Mouse (Mus musculus) effector memory CD4-positive, alpha-beta T cell, adult 7 months (primary cell): ENCODE data around the gene Olfr550. TPM values are rescaled to one million over a fixed set of nuclear protein-coding genes. Genes with fewer than 3 reads are reported as not detected.

Experiments used
- polyA plus RNA-seq: library from polyadenylated mRNA; unstranded; fragments of 100-300 nt; shearing (Covaris generic); gene quantifications from one replicate; pipeline ENCODE4 v1.2.1, GENCODE M21; 2017

Gene Olfr550
- 0.22 TPM for polyA plus RNA-seq

GRCm38 (mm10) chr7:102571142-102571541 is at the start of gene Olfr550:
TSS of gene Olfr550 (plus strand) at chr7:102571442.

GRCm38 (mm10) chr7:102534449-102534848 is 36.8 kb upstream of the Olfr550 start, which contains the start of gene Olfr547:
TSS of gene Olfr547 (plus strand) at chr7:102534749.

GRCm38 (mm10) chr7:102540596-102540995 is 30.6 kb upstream of the Olfr550 start, which contains the start of gene Olfr548-ps1:
TSS of gene Olfr548-ps1 (plus strand) at chr7:102540896.

GRCm38 (mm10) chr7:102549570-102549969 is 21.7 kb upstream of the Olfr550 start, which contains the start of gene Olfr549:
TSS of gene Olfr549 (plus strand) at chr7:102549870.

GRCm38 (mm10) chr7:102564999-102565997 is 5.9 kb upstream of the Olfr550 start, which contains the start of gene Trim21:
TSS of gene Trim21 (minus strand) at chr7:102565486.

GRCm38 (mm10) chr7:102591786-102592185 is 20.5 kb downstream of the Olfr550 start, which contains the start of gene Olfr551:
TSS of gene Olfr551 (minus strand) at chr7:102591886.

GRCm38 (mm10) chr7:102597378-102598031 is 26.3 kb downstream of the Olfr550 start, which contains the start of gene Olfr552:
TSS of gene Olfr552 (plus strand) at chr7:102597770.

GRCm38 (mm10) chr7:102618118-102618517 is 46.9 kb downstream of the Olfr550 start, which contains the start of gene Olfr553:
TSS of gene Olfr553 (minus strand) at chr7:102618218.

Other genes starting within 250 kb of the Olfr550 start
- gene Rrm1, start 129.7 kb upstream of the Olfr550 start, polyA plus RNA-seq: 47.0 TPM
- 0.44 TPM for gene Olfr543, start 89.8 kb upstream of the Olfr550 start, polyA plus RNA-seq
- not detected for gene Olfr544, start 83.1 kb upstream of the Olfr550 start, polyA plus RNA-seq
- gene Olfr545, start 71.9 kb upstream of the Olfr550 start, polyA plus RNA-seq: not detected
- gene Olfr547, start 36.7 kb upstream of the Olfr550 start, polyA plus RNA-seq: not detected
- not detected for gene Olfr548-ps1, start 30.5 kb upstream of the Olfr550 start, polyA plus RNA-seq
- not detected for gene Olfr549, start 21.6 kb upstream of the Olfr550 start, polyA plus RNA-seq
- gene Trim21, start 6.0 kb upstream of the Olfr550 start, polyA plus RNA-seq: 19.6 TPM
- gene Olfr551, start 20.4 kb downstream of the Olfr550 start, polyA plus RNA-seq: 0.09 TPM
- not detected for gene Olfr552, start 26.3 kb downstream of the Olfr550 start, polyA plus RNA-seq
- gene Olfr553, start 46.8 kb downstream of the Olfr550 start, polyA plus RNA-seq: not detected
- 0.95 TPM for gene Olfr554, start 67.0 kb downstream of the Olfr550 start, polyA plus RNA-seq
- not detected for gene Olfr555, start 87.4 kb downstream of the Olfr550 start, polyA plus RNA-seq
- gene Olfr556, start 93.5 kb downstream of the Olfr550 start, polyA plus RNA-seq: not detected
- gene Trim68, start 115.9 kb downstream of the Olfr550 start, polyA plus RNA-seq: 7.4 TPM
- gene Olfr557, start 124.5 kb downstream of the Olfr550 start, polyA plus RNA-seq: not detected
- gene Olfr558, start 130.8 kb downstream of the Olfr550 start, polyA plus RNA-seq: not detected
- gene Olfr33, start 147.6 kb downstream of the Olfr550 start, polyA plus RNA-seq: not detected
- not detected for gene Olfr559, start 156.0 kb downstream of the Olfr550 start, polyA plus RNA-seq
- not detected for gene Olfr560, start 187.9 kb downstream of the Olfr550 start, polyA plus RNA-seq
- not detected for gene Olfr78, start 188.0 kb downstream of the Olfr550 start, polyA plus RNA-seq
- gene Olfr561, start 199.8 kb downstream of the Olfr550 start, polyA plus RNA-seq: not detected
- gene Olfr564, start 232.0 kb downstream of the Olfr550 start, polyA plus RNA-seq: not detected